Mouse (Mus musculus) adrenal gland, postnatal 4 days (tissue): Measurements from ENCODE around the gene Mvb12a. TPM values are rescaled to one million over a fixed set of nuclear protein-coding genes. Genes with fewer than 3 reads are reported as not detected.

Experiments used
- DNase-seq, 2 experiments: peaks; one replicate each; pipeline ENCODE4 v3.0.0; 2021 to 2022; ENCODE audit warnings: low spot score in 2 of 2, mixed read lengths in 2 of 2
- total RNA-seq, 2 experiments: library from RNA; stranded (reverse); gene quantifications; 2 replicates each; pipeline ENCODE4 v1.2.3; 2021

Mvb12a gene
- total RNA-seq, 2 experiments from 2014 or later = 74.5 to 76.0 TPM

DNA sequence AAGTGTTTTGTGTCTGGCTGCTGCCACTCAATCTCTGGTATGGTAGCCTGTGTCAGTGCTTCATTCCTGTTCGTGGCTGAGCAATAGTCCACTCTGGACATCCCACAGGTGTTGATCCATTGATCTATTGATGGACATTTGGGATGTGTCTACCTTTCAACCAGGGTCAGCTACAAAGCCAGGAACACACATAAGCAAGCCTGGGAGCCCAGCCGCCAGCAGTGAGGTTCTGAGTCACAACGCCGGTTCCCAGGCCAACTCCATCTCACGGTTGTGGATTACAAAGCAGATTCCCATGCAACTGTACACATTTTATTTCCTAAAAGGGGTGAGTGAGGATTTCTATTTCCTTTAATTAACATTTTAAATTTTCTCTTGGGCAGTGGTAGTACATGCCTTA is 18.0 kb downstream of the Mvb12a start:
- no peak for DNase-seq

- no peak for DNase-seq
These were observed 18.7 kb downstream of the Mvb12a start for GRCm38 (mm10) chr8:71561401-71561800.

DNA sequence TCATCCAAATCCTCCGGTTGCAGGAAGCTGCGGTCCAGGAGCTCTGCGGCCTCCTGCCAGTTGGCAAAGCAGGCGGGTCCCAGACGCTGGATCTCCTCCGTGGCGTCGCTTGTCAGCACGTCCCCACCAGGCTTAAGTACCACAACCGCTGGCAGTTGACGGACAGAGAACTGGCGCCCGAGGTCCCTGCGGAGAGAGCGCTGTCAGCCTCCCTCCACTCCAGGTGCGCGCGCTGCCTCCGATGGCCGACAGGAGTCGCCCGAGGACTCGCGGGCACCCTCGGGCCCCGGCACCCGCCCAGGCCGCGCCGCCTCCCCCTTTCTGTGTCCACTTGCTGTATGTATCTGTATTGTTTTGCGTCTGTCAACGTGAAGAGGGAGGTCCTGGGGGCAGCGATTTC is 20.0 kb downstream of the Mvb12a start:
- DNase-seq = peak; percentile 71 to 79

GRCm38 (mm10) chr8:71563992-71564391 is 21.3 kb downstream of the Mvb12a start:
- no peak for DNase-seq

DNA sequence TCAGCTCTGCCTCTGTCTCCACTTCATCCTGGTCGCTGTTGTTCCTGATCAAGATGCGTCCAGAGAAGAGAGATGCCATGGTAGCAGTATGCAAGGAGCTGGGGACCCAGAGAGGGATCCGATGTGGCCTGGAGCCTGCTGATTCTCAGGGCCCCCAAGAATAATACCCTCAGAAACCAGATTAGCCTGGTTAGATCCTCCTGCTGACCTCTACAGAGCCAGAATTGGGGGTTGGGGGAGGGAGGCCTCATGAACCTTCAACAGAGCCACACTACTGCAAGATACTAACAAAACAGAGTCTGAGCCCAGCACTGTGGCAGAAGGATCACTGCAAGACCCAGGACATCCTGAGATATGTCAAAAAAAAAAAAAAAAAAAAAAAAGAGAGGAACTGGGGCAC is 23.8 kb downstream of the Mvb12a start, which contains the start of gene Nxnl1:
Gene Nxnl1 (minus strand): TSS at position 101 of the 400 bp plus-strand sequence.
- no peak for DNase-seq

- DNase-seq = no peak
These were observed 24.9 kb downstream of the Mvb12a start for GRCm38 (mm10) chr8:71567587-71567986.

GRCm38 (mm10) chr8:71568387-71568937 is 25.7 kb downstream of the Mvb12a start, which contains the start of gene Slc27a1:
Slc27a1 (plus strand) TSS chr8:71568882.
- peak; percentile 45 to 71 for DNase-seq

GRCm38 (mm10) chr8:71568941-71569340 is 26.2 kb downstream of the Mvb12a start:
- no peak for DNase-seq

GRCm38 (mm10) chr8:71569366-71570290 is 26.9 kb downstream of the Mvb12a start:
- DNase-seq = peak; percentile 50 to 77

GRCm38 (mm10) chr8:71570291-71570954 is 27.7 kb downstream of the Mvb12a start:
- peak; percentile 74 to 84 for DNase-seq

DNA sequence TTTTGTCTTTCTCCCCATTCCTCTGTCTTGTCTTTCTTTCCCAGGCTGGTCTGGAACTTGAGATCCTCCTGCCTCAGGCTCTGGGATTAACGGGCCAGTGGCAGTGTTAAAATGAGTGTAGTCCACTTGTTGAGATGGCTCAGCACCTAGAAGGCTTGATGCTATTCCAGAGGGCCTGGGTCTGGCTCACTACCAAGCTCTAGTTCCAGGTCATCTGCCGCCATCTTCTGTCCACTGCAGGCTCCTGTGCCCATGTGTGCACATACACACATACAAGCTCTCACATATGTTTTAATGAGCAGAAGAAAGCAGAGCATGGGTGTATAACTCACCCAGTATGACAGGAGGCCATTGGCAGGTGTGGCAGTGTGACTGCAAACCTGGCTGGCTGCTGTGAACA is 29.4 kb downstream of the Mvb12a start:
- no peak for DNase-seq

DNA sequence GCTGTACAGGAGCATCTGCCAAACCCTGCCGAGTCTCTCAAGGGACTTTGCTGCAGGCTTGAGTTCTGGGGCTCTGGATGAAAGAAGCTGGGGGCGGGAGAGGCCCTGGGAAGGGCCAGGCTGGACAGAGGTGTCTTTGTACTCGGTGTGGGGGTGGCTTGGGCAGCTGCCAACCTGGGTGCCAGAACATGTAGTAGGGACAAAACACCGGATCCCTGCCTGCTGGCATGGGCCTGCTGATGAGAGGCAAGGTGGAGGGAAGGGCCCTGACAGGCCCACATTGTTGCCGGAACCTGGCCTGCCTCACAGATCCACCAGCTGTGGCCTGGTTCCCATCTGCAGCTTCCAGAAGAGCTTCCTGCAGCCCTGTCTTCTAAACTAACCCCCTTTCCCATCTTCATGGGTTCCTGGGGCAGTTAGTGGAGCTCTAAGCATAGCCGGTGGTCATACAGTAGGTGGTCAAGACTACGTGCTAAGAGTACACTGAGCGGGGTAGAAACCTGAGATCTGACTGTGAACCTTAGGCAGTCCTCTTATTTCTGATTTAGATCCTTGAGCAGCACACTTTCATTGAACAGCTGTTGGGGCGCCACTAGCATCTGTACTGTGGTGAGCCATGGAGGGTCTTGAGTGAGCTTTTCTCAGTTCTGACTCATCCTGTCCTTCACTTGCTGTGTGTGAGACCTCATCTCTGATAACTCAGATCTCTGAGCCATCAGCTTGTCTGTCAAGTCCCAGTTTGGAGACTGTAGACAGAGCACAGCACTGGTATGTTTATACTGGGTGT is 30.3 kb downstream of the Mvb12a start:
- no peak for DNase-seq

DNA sequence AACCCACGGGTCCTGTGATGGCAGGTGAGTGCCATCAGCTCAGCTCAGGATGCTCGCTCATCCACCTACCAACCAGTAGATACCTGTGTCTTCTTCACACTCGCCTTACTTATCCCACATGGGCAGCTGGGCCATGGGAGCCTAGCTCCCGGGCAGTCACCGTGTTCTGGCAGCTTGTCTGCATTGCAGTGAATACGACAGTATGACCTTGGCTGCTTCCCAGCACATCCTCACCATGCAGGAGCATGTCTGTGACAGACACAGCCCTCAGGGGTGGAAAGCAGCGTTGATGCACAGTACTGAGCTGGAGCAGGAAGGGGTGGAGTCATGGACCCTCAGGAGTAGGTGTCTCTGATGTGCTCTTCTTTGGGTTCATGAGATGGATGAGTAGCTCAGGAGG is 31.7 kb downstream of the Mvb12a start:
- DNase-seq = no peak

DNA sequence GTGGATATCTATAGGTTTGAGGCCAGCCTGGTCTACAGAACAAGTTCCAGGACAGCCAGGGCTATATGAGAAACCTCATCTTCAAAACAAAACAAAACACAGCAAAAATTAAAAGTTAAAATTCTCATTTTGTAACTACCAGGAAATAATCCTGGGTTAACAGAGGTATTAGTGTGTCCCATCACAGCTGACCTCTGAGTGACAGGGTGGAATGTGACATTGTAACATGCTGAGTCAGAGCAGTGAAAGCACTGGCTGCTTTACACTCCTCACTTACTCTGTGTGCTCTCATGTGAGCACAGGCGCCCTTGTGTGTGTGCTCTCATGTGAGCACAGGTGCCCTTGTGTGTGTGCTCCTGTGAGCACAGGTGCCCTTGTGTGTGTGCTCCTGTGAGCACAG is 32.3 kb downstream of the Mvb12a start:
- DNase-seq = no peak

GRCm38 (mm10) chr8:71577856-71578387 is 35.2 kb downstream of the Mvb12a start:
- DNase-seq = no peak

- DNase-seq = no peak
These were observed 36.3 kb downstream of the Mvb12a start for GRCm38 (mm10) chr8:71579009-71579408.

- DNase-seq = no peak
These were observed 36.8 kb downstream of the Mvb12a start for GRCm38 (mm10) chr8:71579476-71579875.

- no peak for DNase-seq
These were observed 37.5 kb downstream of the Mvb12a start for GRCm38 (mm10) chr8:71580201-71580600.

DNA sequence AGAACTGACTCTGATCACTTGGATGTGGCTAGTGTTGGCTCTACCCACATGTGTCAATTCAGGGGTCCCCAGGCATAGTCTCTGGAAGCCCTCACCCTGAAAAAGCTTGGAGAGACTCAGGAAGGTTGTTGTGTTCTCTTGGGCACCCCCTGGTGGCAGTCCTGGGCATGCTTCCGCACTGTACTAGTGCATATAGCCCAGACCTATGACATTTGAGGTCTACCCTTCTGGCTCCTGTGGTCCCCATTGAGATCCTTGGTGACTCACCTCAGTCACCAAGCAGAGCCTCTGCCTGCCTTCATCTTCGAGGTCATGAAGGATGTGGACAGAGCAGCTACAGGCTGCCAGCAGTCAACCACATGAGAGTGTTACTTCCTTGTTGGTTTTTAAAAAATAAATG is 44.2 kb downstream of the Mvb12a start:
- no peak for DNase-seq

- DNase-seq = no peak
These were observed 46.0 kb downstream of the Mvb12a start for GRCm38 (mm10) chr8:71588762-71589161.

- no peak for DNase-seq
These were observed 48.3 kb downstream of the Mvb12a start for GRCm38 (mm10) chr8:71591017-71591416.
